Mouse (Mus musculus) brown adipose tissue, adult 24 weeks (tissue): ENCODE measurements around the gene Gm26938. TPM values are rescaled to one million over a fixed set of nuclear protein-coding genes. Genes with fewer than 3 reads are reported as not detected.

ENCODE experiments used
- H3K27ac ChIP-seq: fragments of 200-500 bp; replicated peaks from 2 replicates; pipeline ENCODE4 v1.5.1; 2012; ENCODE audit warnings: low read depth, mild to moderate bottlenecking, low read length
- H3K4me1 ChIP-seq: fragments of 200-500 bp; 2 replicates; pipeline ENCODE4 v1.6.1; 2012; ENCODE audit warnings: low read length, mixed read lengths; ENCODE audit not compliant: control insufficient read depth, insufficient read depth, insufficient read length
- H3K4me3 ChIP-seq: fragments of 200-500 bp; 2 replicates; pipeline ENCODE4 v1.5.1; 2012; ENCODE audit warnings: low read depth, mild to moderate bottlenecking, low read length, moderate library complexity; ENCODE audit not compliant: insufficient read depth
- polyA plus RNA-seq: library from polyadenylated mRNA; stranded (reverse); fragments of >200 nt; gene quantifications from 2 replicates; pipeline ENCODE4 v1.2.4, GENCODE M21; 2012; ENCODE audit not compliant: missing spikeins, insufficient read depth, insufficient read length

The Gm26938 gene
- polyA plus RNA-seq, 1 experiment: not detected

- Histone ChIP-seq H3K27ac (no peak overlapping the region), H3K4me1 (no peaks in the 10 kb centered on the region), H3K4me3 (no peak overlapping the region)
Measured at GRCm38 (mm10) chr5:139804107-139804551, 22.1 kb downstream of the Gm26938 start.

GRCm38 (mm10) chr5:139803601-139804102 is 22.6 kb downstream of the Gm26938 start:
- Histone ChIP-seq H3K4me3 (no peak overlapping the region), H3K27ac (no peak overlapping the region), H3K4me1 (no peaks in the 10 kb centered on the region)

- Histone ChIP-seq H3K4me3 (no peak overlapping the region), H3K27ac (no peak overlapping the region), H3K4me1 (peaks cover 1% of the 10 kb centered on the region; the same call in 1 of the 2 replicates)
Measured at GRCm38 (mm10) chr5:139803165-139803564, 23.0 kb downstream of the Gm26938 start.

DNA sequence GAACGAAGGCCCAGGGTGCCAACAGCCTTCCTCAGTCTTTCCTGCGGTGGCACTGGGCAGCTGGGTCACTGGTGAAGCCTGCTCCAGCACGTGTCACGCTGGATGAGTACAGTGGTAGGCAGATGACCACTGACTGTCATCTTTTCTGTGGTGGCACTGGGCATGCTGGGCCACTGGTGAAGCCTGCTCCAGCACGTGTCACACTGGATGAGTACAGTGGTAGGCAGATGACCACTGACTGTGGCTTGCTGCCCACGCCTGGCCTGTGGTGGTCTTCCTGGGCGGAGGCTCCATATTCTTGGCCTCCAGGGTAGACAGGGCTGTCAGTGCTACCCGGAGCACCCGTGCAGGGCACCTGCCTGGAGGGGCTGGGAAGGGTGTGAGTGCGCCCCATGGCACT is 24.3 kb downstream of the Gm26938 start:
- peaks cover 10% of the 10 kb centered on the region for H3K4me1 ChIP-seq
- H3K4me3 ChIP-seq: no peak overlapping the region
- no peak overlapping the region for H3K27ac ChIP-seq

DNA sequence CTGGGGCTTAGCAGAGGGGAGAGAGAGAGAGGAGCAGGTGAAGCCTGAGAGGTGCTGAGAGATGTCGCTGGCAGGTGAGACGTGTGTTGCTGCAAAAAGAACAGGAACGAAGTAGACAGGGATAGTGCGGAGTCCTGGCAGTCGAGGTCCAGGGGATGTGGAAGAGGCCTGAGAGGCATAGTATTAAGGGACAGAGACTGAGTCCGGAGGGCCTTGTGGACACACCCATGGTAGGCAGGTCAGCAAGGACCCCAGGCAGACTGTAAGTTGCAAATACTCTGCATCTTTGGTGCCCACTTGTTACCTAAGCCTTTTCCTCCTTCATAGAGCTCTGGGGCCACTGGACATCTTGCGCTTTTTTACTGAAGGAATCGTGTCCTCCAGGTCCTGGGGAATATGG is 25.0 kb downstream of the Gm26938 start:
- Histone ChIP-seq H3K4me1 (peaks cover 14% of the 10 kb centered on the region), H3K27ac (no peak overlapping the region), H3K4me3 (no peak overlapping the region)

DNA sequence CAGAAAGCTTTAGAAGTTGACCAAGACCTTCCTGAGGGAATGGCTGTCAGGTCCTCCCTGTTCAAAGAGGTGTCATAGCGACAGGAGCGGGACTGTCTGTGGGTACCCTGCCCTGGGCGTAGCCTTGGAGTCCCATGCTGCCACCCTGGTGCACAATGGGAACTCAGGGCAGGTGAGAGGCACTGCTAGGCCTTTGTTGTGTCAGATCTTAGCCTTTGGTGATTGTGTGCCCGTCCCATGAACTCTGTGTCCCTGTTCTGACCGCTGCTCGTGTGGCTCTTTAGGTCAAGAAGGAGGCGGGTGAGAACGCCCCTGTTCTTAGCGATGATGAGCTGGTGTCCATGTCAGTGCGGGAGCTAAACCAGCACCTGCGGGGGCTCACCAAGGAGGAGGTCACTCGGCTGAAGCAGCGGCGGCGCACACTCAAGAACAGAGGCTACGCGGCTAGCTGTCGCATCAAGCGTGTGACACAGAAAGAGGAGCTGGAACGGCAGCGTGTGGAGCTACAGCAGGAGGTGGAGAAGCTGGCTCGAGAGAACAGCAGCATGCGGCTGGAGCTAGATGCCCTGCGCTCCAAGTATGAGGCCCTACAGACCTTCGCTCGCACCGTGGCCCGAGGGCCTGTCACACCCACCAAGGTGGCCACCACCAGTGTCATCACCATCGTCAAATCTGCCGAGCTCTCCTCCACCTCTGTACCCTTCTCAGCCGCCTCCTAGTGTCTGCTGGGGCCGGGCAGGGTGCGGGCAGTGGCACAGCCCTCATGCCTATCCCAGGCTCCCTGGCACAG is 26.2 kb downstream of the Gm26938 start:
- no peak overlapping the region for H3K4me3 ChIP-seq
- H3K27ac ChIP-seq: no peak overlapping the region
- H3K4me1 ChIP-seq: peaks cover 24% of the 10 kb centered on the region

- no peak overlapping the region for H3K4me3 ChIP-seq
- peaks cover 32% of the 10 kb centered on the region for H3K4me1 ChIP-seq
- H3K27ac ChIP-seq: no peak overlapping the region
Measured at GRCm38 (mm10) chr5:139799041-139799440, 27.2 kb downstream of the Gm26938 start.

GRCm38 (mm10) chr5:139798168-139798900 is 27.9 kb downstream of the Gm26938 start:
- H3K4me3 ChIP-seq: no peak overlapping the region

DNA sequence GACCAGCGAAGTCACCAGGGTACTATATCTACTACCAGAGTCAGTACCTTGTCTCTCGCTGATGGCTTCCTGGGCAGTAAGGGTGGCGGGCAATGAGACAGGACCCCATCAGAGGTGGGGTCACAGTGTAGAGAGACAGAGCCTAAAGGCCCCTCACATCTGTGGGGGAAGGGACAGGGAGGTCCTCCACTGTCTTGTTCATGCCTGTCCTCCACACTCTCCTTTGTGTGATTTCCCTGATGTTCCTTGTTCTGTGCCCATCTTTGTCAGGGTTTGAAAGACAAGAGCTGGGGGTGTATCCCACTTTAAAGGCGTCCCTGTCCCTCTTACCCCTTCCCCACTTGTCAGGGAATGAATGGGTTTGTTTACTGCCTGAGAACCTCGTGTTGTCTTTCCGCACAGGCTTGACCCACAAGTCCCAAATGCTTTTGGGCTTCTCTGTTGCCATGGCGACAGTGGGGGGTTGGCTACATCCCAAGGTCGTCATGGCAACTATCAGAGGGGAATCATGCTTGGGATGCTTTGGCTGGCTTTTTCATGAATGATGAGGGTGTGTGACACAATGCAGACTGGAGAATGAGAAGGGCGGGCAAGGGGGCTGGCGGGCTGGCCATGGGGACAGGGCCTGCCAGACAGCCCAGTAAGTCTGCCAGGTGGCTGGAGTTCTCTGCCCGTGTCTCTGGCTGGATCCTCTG is 28.6 kb downstream of the Gm26938 start:
- peaks cover 40% of the 10 kb centered on the region for H3K4me1 ChIP-seq
- H3K27ac ChIP-seq: peak overlapping the region; percentile 98
- H3K4me3 ChIP-seq: peak overlapping the region; percentile 39

More at GRCm38 (mm10) chr5:139798168-139798900, 27.9 kb downstream of the Gm26938 start:
- peak overlapping the region; percentile 98 for H3K27ac ChIP-seq
- peaks cover 37% of the 10 kb centered on the region for H3K4me1 ChIP-seq

GRCm38 (mm10) chr5:139796900-139797299 is 29.3 kb downstream of the Gm26938 start:
- peak overlapping the region; percentile 98 for H3K27ac ChIP-seq
- peaks cover 41% of the 10 kb centered on the region for H3K4me1 ChIP-seq
- H3K4me3 ChIP-seq: peak overlapping the region; percentile 47

- Histone ChIP-seq H3K4me3 (peak overlapping the region; percentile 47; the same call in 1 of the 2 replicates), H3K27ac (peak overlapping the region; percentile 94), H3K4me1 (peaks cover 41% of the 10 kb centered on the region)
Measured at GRCm38 (mm10) chr5:139796001-139796620, 30.1 kb downstream of the Gm26938 start.

DNA sequence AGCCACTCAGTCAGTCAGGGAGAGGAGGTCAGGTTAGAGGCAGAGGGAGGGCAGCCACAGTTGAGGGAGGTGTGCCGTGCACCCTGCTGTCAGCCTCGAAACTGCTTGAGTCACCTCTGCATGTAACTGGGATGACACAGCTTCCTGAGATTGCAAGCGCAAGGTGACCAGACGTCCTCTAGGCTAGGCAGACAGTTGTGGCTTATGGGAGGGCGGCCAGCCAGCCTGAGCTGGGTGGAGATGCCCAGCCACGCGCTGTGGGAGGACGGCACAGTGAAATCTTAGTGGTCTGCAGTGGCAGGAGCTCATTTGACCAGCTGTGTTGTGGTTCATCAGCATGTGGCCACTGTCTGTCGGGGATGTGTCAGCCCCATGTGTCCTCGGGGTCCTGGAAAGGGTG is 31.3 kb downstream of the Gm26938 start:
- peaks cover 41% of the 10 kb centered on the region for H3K4me1 ChIP-seq
- no peak overlapping the region; the same call in 1 of the 2 replicates for H3K4me3 ChIP-seq
- peak overlapping the region; percentile 94 for H3K27ac ChIP-seq

- Histone ChIP-seq H3K4me3 (peak overlapping the region; percentile 42; the same call in 1 of the 2 replicates), H3K4me1 (peaks cover 41% of the 10 kb centered on the region), H3K27ac (peak overlapping the region; percentile 94)
Measured at GRCm38 (mm10) chr5:139794137-139794536, 32.1 kb downstream of the Gm26938 start.

DNA sequence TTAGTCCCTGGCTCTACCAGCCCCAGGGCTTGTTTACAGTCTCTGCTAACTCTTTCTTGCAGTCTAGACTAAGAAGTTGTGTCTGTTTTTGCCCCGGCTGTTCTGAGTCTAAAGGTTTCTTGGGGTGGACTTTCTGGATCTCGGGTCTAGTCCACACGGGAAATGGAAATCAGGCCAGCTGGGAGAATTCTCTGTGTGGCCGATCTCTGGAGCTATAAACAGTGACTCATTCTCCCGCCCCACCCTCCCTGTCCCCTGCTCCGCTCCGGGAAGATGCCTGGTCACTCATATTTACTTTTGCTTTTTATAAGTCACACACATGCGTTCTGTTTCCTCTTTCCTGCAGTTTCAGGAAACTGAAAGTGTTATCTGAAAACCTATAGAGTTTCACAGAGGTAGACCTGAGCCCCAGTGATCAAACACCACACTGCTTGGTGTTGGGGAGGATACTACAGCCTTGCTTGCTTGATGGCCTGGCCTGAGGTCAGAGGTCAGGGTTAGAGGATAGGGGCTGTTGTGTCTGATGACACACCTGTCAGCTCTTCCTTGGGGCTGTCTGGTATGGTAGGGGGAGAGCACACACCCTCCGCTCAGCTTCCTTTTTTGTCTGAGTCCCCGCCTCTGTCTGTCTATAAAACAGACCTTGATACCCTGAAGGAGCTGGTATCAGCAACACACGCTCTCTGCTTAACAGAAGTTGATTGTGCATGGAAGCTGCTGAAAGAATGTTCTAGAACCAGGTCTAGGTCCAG is 32.7 kb downstream of the Gm26938 start:
- H3K27ac ChIP-seq: peak overlapping the region; percentile 94
- peak overlapping the region; percentile 89 for H3K4me3 ChIP-seq
- peaks cover 41% of the 10 kb centered on the region for H3K4me1 ChIP-seq
